Mouse (Mus musculus): Measurements from ENCODE around the gene Aldh1b1. TPM values are rescaled to one million over a fixed set of nuclear protein-coding genes. Genes with fewer than 3 reads are reported as not detected.

The Aldh1b1 gene
- total RNA-seq (2021) = under 1 TPM; 0.23 to 0.95 TPM
- long read RNA-seq, experiment 1, partial matches to known transcripts = 0 of 1 reads
- long read RNA-seq, experiment 1, other reads (novel, unspliced or antisense) = 0 of 1 reads
- long read RNA-seq, experiment 2 = 0 reads

GRCm38 (mm10) chr4:45798964-45799363, at the start of gene Aldh1b1:
Aldh1b1 (plus strand) TSS chr4:45799022.
- no peak for TF ChIP-seq CTCF (IDR thresholded peaks at IDR 0.05)
- Histone ChIP-seq H3K27ac (no peak within 1 kb of the TSS), H3K4me3 (peak within 1 kb of the TSS; percentile 72)
- DNase-seq = peak; percentile 77
- intact Hi-C loops (cut with DNase I) = no loop called here

- H3K4me3 ChIP-seq = no peak overlapping the region
- H3K27ac ChIP-seq = no peak overlapping the region
- no peak for TF ChIP-seq CTCF (IDR thresholded peaks at IDR 0.05)
- DNase-seq = no peak
- intact Hi-C loops (cut with DNase I) = no loop called here
Observed at GRCm38 (mm10) chr4:45749449-45749848, 49.4 kb upstream of the Aldh1b1 start.

GRCm38 (mm10) chr4:45750477-45750876, 48.3 kb upstream of the Aldh1b1 start:
- Histone ChIP-seq H3K27ac (no peak overlapping the region), H3K4me3 (no peak overlapping the region)
- no peak for DNase-seq
- no peak for TF ChIP-seq CTCF (IDR thresholded peaks at IDR 0.05)
- intact Hi-C loops (cut with DNase I) = no loop called here

- DNase-seq = no peak
- TF ChIP-seq CTCF (IDR thresholded peaks at IDR 0.05) = no peak
- intact Hi-C loops (cut with DNase I) = no loop called here
- H3K4me3 ChIP-seq = no peak overlapping the region
- H3K27ac ChIP-seq = no peak overlapping the region
Observed at GRCm38 (mm10) chr4:45753211-45753809, 45.5 kb upstream of the Aldh1b1 start.

GRCm38 (mm10) chr4:45754171-45754570, 44.7 kb upstream of the Aldh1b1 start:
- no peak overlapping the region for H3K4me3 ChIP-seq
- no peak for TF ChIP-seq CTCF (IDR thresholded peaks at IDR 0.05)
- no peak overlapping the region for H3K27ac ChIP-seq
- DNase-seq = no peak
- intact Hi-C loops (cut with DNase I) = no loop called here

GRCm38 (mm10) chr4:45755097-45755496, 43.7 kb upstream of the Aldh1b1 start:
- intact Hi-C loops (cut with DNase I) = no loop called here

GRCm38 (mm10) chr4:45755881-45756280, 42.9 kb upstream of the Aldh1b1 start:
- H3K4me3 ChIP-seq = no peak overlapping the region
- TF ChIP-seq CTCF (IDR thresholded peaks at IDR 0.05) = no peak
- intact Hi-C loops (cut with DNase I) = no loop called here
- no peak overlapping the region for H3K27ac ChIP-seq
- DNase-seq = peak; percentile 33

More at GRCm38 (mm10) chr4:45755097-45755496, 43.7 kb upstream of the Aldh1b1 start:
- Histone ChIP-seq H3K27ac (no peak overlapping the region), H3K4me3 (no peak overlapping the region)
- TF ChIP-seq CTCF (IDR thresholded peaks at IDR 0.05) = no peak
- no peak for DNase-seq

GRCm38 (mm10) chr4:45757941-45758340, 40.9 kb upstream of the Aldh1b1 start:
- DNase-seq = no peak
- intact Hi-C loops (cut with DNase I) = no loop called here
- no peak overlapping the region for H3K4me3 ChIP-seq
- H3K27ac ChIP-seq = no peak overlapping the region
- TF ChIP-seq CTCF (IDR thresholded peaks at IDR 0.05) = no peak

- no peak for TF ChIP-seq CTCF (IDR thresholded peaks at IDR 0.05)
- no peak for DNase-seq
- Histone ChIP-seq H3K27ac (no peak overlapping the region), H3K4me3 (no peak overlapping the region)
- intact Hi-C loops (cut with DNase I) = no loop called here
Observed at GRCm38 (mm10) chr4:45759411-45759810, 39.4 kb upstream of the Aldh1b1 start.

- TF ChIP-seq CTCF (IDR thresholded peaks at IDR 0.05) = no peak
- intact Hi-C loops (cut with DNase I) = no loop called here
- DNase-seq = no peak
- H3K27ac ChIP-seq = no peak overlapping the region
- no peak overlapping the region for H3K4me3 ChIP-seq
Observed at GRCm38 (mm10) chr4:45762600-45762999, 36.2 kb upstream of the Aldh1b1 start.

- DNase-seq = no peak
- intact Hi-C loops (cut with DNase I) = no loop called here
- H3K4me3 ChIP-seq = peak overlapping the region; percentile 59
- no peak for TF ChIP-seq CTCF (IDR thresholded peaks at IDR 0.05)
- no peak overlapping the region for H3K27ac ChIP-seq
Observed at GRCm38 (mm10) chr4:45763288-45764140, 35.3 kb upstream of the Aldh1b1 start.

- Histone ChIP-seq H3K4me3 (peak overlapping the region; percentile 59), H3K27ac (no peak overlapping the region)
- no peak for TF ChIP-seq CTCF (IDR thresholded peaks at IDR 0.05)
- no peak for DNase-seq
- intact Hi-C loops (cut with DNase I) = no loop called here
Observed at GRCm38 (mm10) chr4:45764141-45764494, 34.7 kb upstream of the Aldh1b1 start.

- no peak overlapping the region for H3K27ac ChIP-seq
- intact Hi-C loops (cut with DNase I) = no loop called here
- no peak for TF ChIP-seq CTCF (IDR thresholded peaks at IDR 0.05)
- DNase-seq = no peak
- H3K4me3 ChIP-seq = no peak overlapping the region
Observed at GRCm38 (mm10) chr4:45765121-45765564, 33.7 kb upstream of the Aldh1b1 start.

Measured in gastrocnemius, adult 2 months (tissue).